Mouse (Mus musculus) lung, embryonic 15.5 days (tissue): ENCODE measurements around the gene Dohh. TPM values are rescaled to one million over a fixed set of nuclear protein-coding genes. Genes with fewer than 3 reads are reported as not detected.

Experiments used
- ATAC-seq: fragments of 200-750 bp; cut with Nextera tagmentation; 2 replicates; pipeline ENCODE4 v1.8.0; 2017; ENCODE audit warnings: moderate number of reproducible peaks, borderline replicate concordance; ENCODE audit not compliant: low FRiP score, low TSS enrichment; ENCODE audit errors: extremely low read depth
- H3K27ac ChIP-seq: fragments of 300-500 bp; sonication (generic); 2 replicates; pipeline ENCODE4 v1.5.1; 2015; ENCODE audit warnings: moderate library complexity, mild to moderate bottlenecking, inconsistent platforms
- H3K27me3 ChIP-seq: fragments of 300-500 bp; sonication (generic); 2 replicates; pipeline ENCODE4 v1.6.1; 2015; ENCODE audit warnings: inconsistent platforms
- H3K36me3 ChIP-seq: fragments of 300-500 bp; sonication (generic); 2 replicates; pipeline ENCODE4 v1.6.1; 2015; ENCODE audit warnings: inconsistent platforms
- H3K4me1 ChIP-seq: fragments of 300-500 bp; sonication (generic); 2 replicates; pipeline ENCODE4 v1.6.1; 2015; ENCODE audit warnings: inconsistent platforms
- H3K4me2 ChIP-seq: fragments of 300-500 bp; sonication (generic); 2 replicates; pipeline ENCODE4 v1.6.1; 2015; ENCODE audit warnings: inconsistent platforms, mild to moderate bottlenecking, moderate library complexity
- H3K4me3 ChIP-seq: fragments of 300-500 bp; sonication (generic); 2 replicates; pipeline ENCODE4 v1.5.1; 2015; ENCODE audit warnings: mild to moderate bottlenecking, inconsistent platforms
- H3K9ac ChIP-seq: fragments of 300-500 bp; sonication (generic); 2 replicates; pipeline ENCODE4 v1.6.1; 2015; ENCODE audit warnings: inconsistent platforms
- H3K9me3 ChIP-seq: fragments of 300-500 bp; sonication (generic); 2 replicates; pipeline ENCODE4 v1.6.1; 2016; ENCODE audit warnings: inconsistent platforms
- WGBS: fragments of 180-500 bp; shearing (Covaris S2); methylation state at CpG from one replicate; pipeline ENCODE4 v1.1.7; 2015; 5-methylcytosine and 5-hydroxymethylcytosine counted together
- polyA plus RNA-seq: library from polyadenylated mRNA; unstranded; fragments of >200 nt; fragmentation: Nextera tagmentation; extraction: Ambion mirVana; gene quantifications from 2 replicates; pipeline ENCODE4 v1.2.1, GENCODE M21; 2015

The Dohh gene
- polyA plus RNA-seq, 1 experiment from 2014 or later = 75.9 TPM

GRCm38 (mm10) chr10:81389801-81390677 is 5.8 kb downstream of the Dohh start:
- H3K4me3 ChIP-seq = no peak overlapping the region
- H3K27me3 ChIP-seq = no peaks in the 10 kb centered on the region
- peak; percentile 21; the same call in 1 of the 2 replicates for ATAC-seq
- H3K4me1 ChIP-seq = peaks cover 38% of the 10 kb centered on the region
- 60% methylated on average over 23 of the region's 23 CpGs for WGBS
- no peaks in the 10 kb centered on the region for H3K9me3 ChIP-seq
- peak overlapping the region; percentile 9; the same call in 1 of the 2 replicates for H3K27ac ChIP-seq
- no peak overlapping the region for H3K4me2 ChIP-seq
- peaks cover 27% of the 10 kb centered on the region for H3K36me3 ChIP-seq
- H3K9ac ChIP-seq = peak overlapping the region; percentile 15; the same call in 1 of the 2 replicates

GRCm38 (mm10) chr10:81390678-81390965 is 6.4 kb downstream of the Dohh start:
- Histone ChIP-seq H3K4me2 (no peak overlapping the region), H3K9ac (no peak overlapping the region), H3K4me3 (no peak overlapping the region), H3K9me3 (no peaks in the 10 kb centered on the region), H3K27ac (no peak overlapping the region), H3K4me1 (peaks cover 32% of the 10 kb centered on the region), H3K27me3 (no peaks in the 10 kb centered on the region), H3K36me3 (peaks cover 27% of the 10 kb centered on the region)
- 87% methylated on average over 13 of the region's 13 CpGs for WGBS
- ATAC-seq = no peak

- Histone ChIP-seq H3K27me3 (no peaks in the 10 kb centered on the region), H3K4me2 (no peak overlapping the region), H3K9ac (no peak overlapping the region), H3K9me3 (no peaks in the 10 kb centered on the region), H3K36me3 (peaks cover 16% of the 10 kb centered on the region), H3K4me3 (no peak overlapping the region), H3K27ac (no peak overlapping the region), H3K4me1 (peaks cover 27% of the 10 kb centered on the region)
- WGBS = 79% methylated on average over 6 of the region's 6 CpGs
- ATAC-seq = no peak
Observed at GRCm38 (mm10) chr10:81392270-81392669, 8.0 kb downstream of the Dohh start.

- peak within 1 kb of the TSS; percentile 71 for H3K27ac ChIP-seq
Observed at GRCm38 (mm10) chr10:81392781-81393185, 8.6 kb downstream of the Dohh start, which contains the start of gene Smim24. Smim24 (plus strand) TSS chr10:81393051.

GRCm38 (mm10) chr10:81393456-81394063 is 9.3 kb downstream of the Dohh start:
- H3K27ac ChIP-seq = peak overlapping the region; percentile 71
- peaks cover 27% of the 10 kb centered on the region for H3K4me1 ChIP-seq
- 6% methylated on average over 19 of the region's 19 CpGs for WGBS
- H3K4me3 ChIP-seq = peak overlapping the region; percentile 30
- peak overlapping the region; percentile 42 for H3K9ac ChIP-seq
- H3K4me2 ChIP-seq = peak overlapping the region; percentile 65
- no peaks in the 10 kb centered on the region for H3K9me3 ChIP-seq
- ATAC-seq = no peak
- H3K27me3 ChIP-seq = no peaks in the 10 kb centered on the region
- H3K36me3 ChIP-seq = peaks cover 7% of the 10 kb centered on the region; the same call in 1 of the 2 replicates

More at GRCm38 (mm10) chr10:81392781-81393185, 8.6 kb downstream of the Dohh start, which contains the start of gene Smim24:
- H3K4me2 ChIP-seq = peak within 1 kb of the TSS; percentile 65
- H3K4me1 ChIP-seq = peaks cover 27% of the 10 kb centered on the region
- H3K36me3 ChIP-seq = peaks cover 11% of the 10 kb centered on the region
- no peaks in the 10 kb centered on the region for H3K27me3 ChIP-seq
- no peak for ATAC-seq
- no peaks in the 10 kb centered on the region for H3K9me3 ChIP-seq
- H3K4me3 ChIP-seq = peak within 1 kb of the TSS; percentile 30
- peak within 1 kb of the TSS; percentile 42 for H3K9ac ChIP-seq
- WGBS = 52% methylated on average over 14 of the region's 14 CpGs

- H3K27ac ChIP-seq = no peak overlapping the region
- ATAC-seq = no peak
- H3K36me3 ChIP-seq = peaks cover 16% of the 10 kb centered on the region
- H3K4me2 ChIP-seq = no peak overlapping the region
- H3K9me3 ChIP-seq = no peaks in the 10 kb centered on the region
- 10% methylated on average over 5 of the region's 5 CpGs for WGBS
- no peak overlapping the region for H3K9ac ChIP-seq
- H3K27me3 ChIP-seq = no peaks in the 10 kb centered on the region
- peaks cover 19% of the 10 kb centered on the region for H3K4me1 ChIP-seq
- H3K4me3 ChIP-seq = no peak overlapping the region
Observed at GRCm38 (mm10) chr10:81395127-81395526, 10.9 kb downstream of the Dohh start.

GRCm38 (mm10) chr10:81395865-81396264 is 11.6 kb downstream of the Dohh start:
- H3K9me3 ChIP-seq = no peaks in the 10 kb centered on the region
- no peak overlapping the region for H3K27ac ChIP-seq
- 86% methylated on average over 4 of the region's 4 CpGs for WGBS
- H3K36me3 ChIP-seq = peaks cover 22% of the 10 kb centered on the region
- H3K4me1 ChIP-seq = peaks cover 19% of the 10 kb centered on the region
- no peak overlapping the region for H3K4me3 ChIP-seq
- ATAC-seq = no peak
- no peak overlapping the region for H3K9ac ChIP-seq
- no peaks in the 10 kb centered on the region for H3K27me3 ChIP-seq
- H3K4me2 ChIP-seq = no peak overlapping the region

GRCm38 (mm10) chr10:81396749-81397148 is 12.5 kb downstream of the Dohh start:
- H3K4me3 ChIP-seq = no peak overlapping the region
- no peak for ATAC-seq
- H3K36me3 ChIP-seq = peaks cover 22% of the 10 kb centered on the region
- no peaks in the 10 kb centered on the region for H3K9me3 ChIP-seq
- peaks cover 28% of the 10 kb centered on the region for H3K4me1 ChIP-seq
- no peak overlapping the region for H3K9ac ChIP-seq
- no peak overlapping the region for H3K27ac ChIP-seq
- no peak overlapping the region for H3K4me2 ChIP-seq
- no peaks in the 10 kb centered on the region for H3K27me3 ChIP-seq
- WGBS = 84% methylated on average over 5 of the region's 5 CpGs

- peaks cover 26% of the 10 kb centered on the region for H3K36me3 ChIP-seq
- no peak for ATAC-seq
Observed at GRCm38 (mm10) chr10:81399296-81399695, 15.1 kb downstream of the Dohh start.

GRCm38 (mm10) chr10:81399798-81400308 is 15.6 kb downstream of the Dohh start:
- H3K4me1 ChIP-seq = peaks cover 33% of the 10 kb centered on the region
- ATAC-seq = no peak
- no peaks in the 10 kb centered on the region for H3K27me3 ChIP-seq
- H3K4me3 ChIP-seq = no peak overlapping the region
- WGBS = 79% methylated on average over 18 of the region's 18 CpGs
- no peaks in the 10 kb centered on the region for H3K9me3 ChIP-seq
- H3K27ac ChIP-seq = no peak overlapping the region
- no peak overlapping the region for H3K4me2 ChIP-seq
- H3K9ac ChIP-seq = no peak overlapping the region
- H3K36me3 ChIP-seq = peaks cover 31% of the 10 kb centered on the region

More at GRCm38 (mm10) chr10:81399296-81399695, 15.1 kb downstream of the Dohh start:
- Histone ChIP-seq H3K27me3 (no peaks in the 10 kb centered on the region), H3K4me1 (peaks cover 28% of the 10 kb centered on the region), H3K4me2 (no peak overlapping the region), H3K9me3 (no peaks in the 10 kb centered on the region), H3K9ac (no peak overlapping the region), H3K4me3 (no peak overlapping the region), H3K27ac (no peak overlapping the region)
- WGBS = 67% methylated on average over 5 of the region's 5 CpGs

GRCm38 (mm10) chr10:81400371-81401204 is 16.4 kb downstream of the Dohh start:
- Histone ChIP-seq H3K9me3 (no peaks in the 10 kb centered on the region), H3K4me3 (no peak overlapping the region), H3K36me3 (peaks cover 34% of the 10 kb centered on the region), H3K9ac (no peak overlapping the region), H3K4me2 (no peak overlapping the region), H3K27ac (no peak overlapping the region), H3K4me1 (peaks cover 35% of the 10 kb centered on the region), H3K27me3 (no peaks in the 10 kb centered on the region)
- whole genome bisulfite sequencing = 57% methylated on average over 22 of the region's 22 CpGs
- no peak for ATAC-seq
